Mouse (Mus musculus) liver, adult 2 months (tissue): ENCODE data around the gene Il31ra. TPM values are rescaled to one million over a fixed set of nuclear protein-coding genes. Genes with fewer than 3 reads are reported as not detected.
"Not testable (repeated sequence)": the region's sequence is repeated elsewhere in the genome, so short reads cannot be mapped to it uniquely, and the experiment has no call there.

Source experiments
- DNase-seq: peaks from one replicate; pipeline ENCODE4 v3.0.0-alpha.2; 2011; ENCODE audit warnings: low read depth, low spot score; ENCODE audit errors: extremely low read depth
- H3K27ac ChIP-seq: fragments of 200-500 bp; replicated peaks from 2 replicates; pipeline ENCODE4 v1.5.1; 2012; ENCODE audit warnings: low read depth, mild to moderate bottlenecking, control low read depth, inconsistent platforms, low read length; ENCODE audit not compliant: insufficient read depth
- H3K27me3 ChIP-seq: fragments of 200-500 bp; 2 replicates; pipeline ENCODE4 v1.6.1; 2012; ENCODE audit warnings: mild to moderate bottlenecking, moderate library complexity, low read length, inconsistent platforms; ENCODE audit not compliant: control insufficient read depth, insufficient read depth
- H3K36me3 ChIP-seq: fragments of 200-500 bp; 2 replicates; pipeline ENCODE4 v1.6.1; 2012; ENCODE audit warnings: low read length, inconsistent platforms; ENCODE audit not compliant: control insufficient read depth, insufficient read depth
- H3K4me1 ChIP-seq: fragments of 200-500 bp; 2 replicates; pipeline ENCODE4 v1.6.1; 2011; ENCODE audit warnings: low read length; ENCODE audit not compliant: control insufficient read depth, insufficient read depth
- H3K4me3 ChIP-seq: fragments of 200-500 bp; 2 replicates; pipeline ENCODE4 v1.5.1; 2011; ENCODE audit warnings: low read depth, mild to moderate bottlenecking, control low read depth, low read length, moderate library complexity; ENCODE audit not compliant: insufficient read depth
- H3K79me2 ChIP-seq: fragments of 200-500 bp; 2 replicates; pipeline ENCODE4 v1.6.1; 2012; ENCODE audit warnings: inconsistent platforms, mild to moderate bottlenecking, low read length, moderate library complexity; ENCODE audit not compliant: control insufficient read depth, insufficient read depth
- H3K9ac ChIP-seq: fragments of 200-500 bp; 2 replicates; pipeline ENCODE4 v1.6.1; 2012; ENCODE audit warnings: low read depth, mild to moderate bottlenecking, control low read depth, inconsistent platforms, low read length
- CTCF ChIP-seq: fragments of 200-500 bp; IDR thresholded peaks from 2 replicates; pipeline ENCODE4 v1.5.1; 2011; ENCODE audit warnings: low read depth, low read length, control low read depth
- POLR2A ChIP-seq: fragments of 200-500 bp; IDR thresholded peaks from 2 replicates; pipeline ENCODE4 v1.6.1; 2011; ENCODE audit warnings: low read length, control low read depth; ENCODE audit not compliant: insufficient read depth; ENCODE audit errors: extremely low read depth
- WGBS: fragments of 180-500 bp; shearing (Covaris S2); methylation state at CpG from one replicate; pipeline ENCODE4 v1.1.7; 2018; 5-methylcytosine and 5-hydroxymethylcytosine counted together
- polyA plus RNA-seq: library from polyadenylated mRNA; depleted of rRNA; stranded (reverse); fragments of >200 nt; gene quantifications from 2 replicates; pipeline ENCODE4 v1.2.3, GENCODE M21; 2012; rRNA removed
- total RNA-seq: library from RNA; depleted of rRNA; stranded (reverse); fragments of >200 nt; gene quantifications from 2 replicates; pipeline ENCODE4 v1.2.3, GENCODE M21; 2014; rRNA removed

Il31ra gene
- total RNA-seq (not detected in 2 replicates), polyA plus RNA-seq (not detected in 2 replicates)

- 95% methylated on average over 6 of the region's 8 CpGs for WGBS
- not testable (repeated sequence) for H3K27ac ChIP-seq, H3K4me1 ChIP-seq, H3K27me3 ChIP-seq, H3K4me3 ChIP-seq, DNase-seq, H3K9ac ChIP-seq, H3K79me2 ChIP-seq, H3K36me3 ChIP-seq
Measured at GRCm38 (mm10) chr13:112594260-112594659, at the start of gene Il31ra. Il31ra (minus strand) TSS chr13:112594360.

DNA sequence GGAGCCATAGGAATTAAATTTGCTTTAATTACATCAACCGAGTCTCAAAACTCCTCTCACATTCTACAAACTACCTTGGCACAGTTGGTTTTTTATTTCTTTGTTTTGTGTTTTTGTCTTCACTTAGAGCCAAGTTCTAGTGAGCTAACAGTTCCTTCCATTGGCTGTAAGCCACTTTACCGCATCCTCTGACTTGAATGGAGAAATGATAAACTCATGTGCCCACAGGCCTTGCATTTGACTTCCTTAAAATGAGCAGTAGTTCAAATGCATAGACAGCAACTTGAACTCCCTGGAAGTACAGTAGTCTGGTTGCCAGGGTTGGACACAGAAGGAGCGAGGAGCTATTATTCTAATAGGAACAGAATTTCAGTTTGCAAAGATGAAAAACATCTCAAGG is 48.7 kb upstream of the Il31ra start:
- no peaks in the 10 kb centered on the region for H3K4me1 ChIP-seq
- no peak for DNase-seq
- no peak overlapping the region for H3K4me3 ChIP-seq
- no peaks in the 10 kb centered on the region for H3K27me3 ChIP-seq
- no peaks in the 10 kb centered on the region for H3K79me2 ChIP-seq
- H3K27ac ChIP-seq = no peak overlapping the region
- no peaks in the 10 kb centered on the region for H3K36me3 ChIP-seq
- TF ChIP-seq POLR2A = no peak
- no peak for TF ChIP-seq CTCF
- WGBS = 95% methylated on average over 3 of the region's 3 CpGs
- H3K9ac ChIP-seq = no peak overlapping the region

GRCm38 (mm10) chr13:112639111-112639510 is 45.0 kb upstream of the Il31ra start:
- 88% methylated on average over 4 of the region's 4 CpGs for WGBS
- H3K4me1 ChIP-seq = no peaks in the 10 kb centered on the region
- no peaks in the 10 kb centered on the region for H3K36me3 ChIP-seq
- H3K4me3 ChIP-seq = no peak overlapping the region
- H3K27me3 ChIP-seq = no peaks in the 10 kb centered on the region
- TF ChIP-seq CTCF = no peak
- TF ChIP-seq POLR2A = no peak
- no peak for DNase-seq
- H3K27ac ChIP-seq = no peak overlapping the region
- H3K79me2 ChIP-seq = no peaks in the 10 kb centered on the region
- H3K9ac ChIP-seq = no peak overlapping the region

DNA sequence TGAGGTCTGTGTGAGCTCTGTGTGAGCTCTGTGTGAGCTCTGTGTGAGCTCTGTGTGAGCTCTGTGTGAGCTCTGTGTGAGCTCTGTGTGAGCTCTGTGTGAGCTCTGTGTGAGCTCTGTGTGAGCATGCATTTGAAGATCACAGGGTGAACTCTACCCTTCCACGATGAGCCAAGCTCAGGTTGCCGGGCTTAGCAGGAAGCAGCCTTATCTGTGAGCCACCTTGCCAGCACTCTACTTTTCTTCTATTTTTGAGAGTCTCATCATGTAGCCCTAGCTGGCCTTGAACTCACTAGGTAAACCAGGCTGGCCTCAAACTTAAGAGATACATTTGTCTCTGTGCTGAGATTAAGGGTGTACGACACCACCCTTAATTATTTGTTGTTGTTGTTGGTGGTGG is 42.3 kb upstream of the Il31ra start:
- no peaks in the 10 kb centered on the region for H3K36me3 ChIP-seq
- H3K79me2 ChIP-seq = no peaks in the 10 kb centered on the region
- no peak for TF ChIP-seq CTCF
- no peak for TF ChIP-seq POLR2A
- H3K27ac ChIP-seq = no peak overlapping the region
- H3K27me3 ChIP-seq = no peaks in the 10 kb centered on the region
- H3K4me1 ChIP-seq = no peaks in the 10 kb centered on the region
- no peak overlapping the region for H3K9ac ChIP-seq
- no peak for DNase-seq
- H3K4me3 ChIP-seq = no peak overlapping the region
- 46% methylated on average over 3 of the region's 3 CpGs for WGBS

GRCm38 (mm10) chr13:112635174-112635837 is 41.1 kb upstream of the Il31ra start:
- TF ChIP-seq POLR2A = no peak
- TF ChIP-seq CTCF = no peak
- DNase-seq = no peak
- no peaks in the 10 kb centered on the region for H3K79me2 ChIP-seq
- H3K9ac ChIP-seq = no peak overlapping the region
- no peaks in the 10 kb centered on the region for H3K36me3 ChIP-seq
- 66% methylated on average over 7 of the region's 7 CpGs for WGBS
- H3K27ac ChIP-seq = no peak overlapping the region
- H3K27me3 ChIP-seq = no peaks in the 10 kb centered on the region
- H3K4me1 ChIP-seq = no peaks in the 10 kb centered on the region
- no peak overlapping the region for H3K4me3 ChIP-seq

DNA sequence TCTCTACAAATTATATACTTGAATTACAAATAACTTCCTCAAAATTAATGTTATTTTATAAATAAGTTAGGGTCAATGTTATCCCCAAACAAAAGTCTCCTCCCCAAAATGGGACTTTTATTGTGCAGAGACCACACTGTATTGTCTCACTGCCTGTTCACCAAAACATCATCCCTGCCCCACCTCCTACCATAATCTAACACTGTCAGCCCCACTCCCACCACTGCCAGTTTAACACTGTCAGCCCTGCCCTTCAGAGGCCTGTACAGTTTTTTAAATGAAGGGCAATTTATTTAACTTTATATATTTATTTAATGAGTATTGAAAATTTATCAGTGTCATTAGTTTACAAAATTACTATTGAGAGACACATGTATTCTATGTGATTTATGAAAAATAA is 31.4 kb upstream of the Il31ra start:
- H3K27me3 ChIP-seq = no peaks in the 10 kb centered on the region

More for the DNA sequence above, 31.4 kb upstream of the Il31ra start:
- Histone ChIP-seq H3K36me3 (no peaks in the 10 kb centered on the region), H3K27ac (no peak overlapping the region), H3K9ac (no peak overlapping the region), H3K4me1 (no peaks in the 10 kb centered on the region; the same call in 1 of the 2 replicates), H3K79me2 (no peaks in the 10 kb centered on the region), H3K4me3 (no peak overlapping the region)
- no peak for DNase-seq
- no peak for TF ChIP-seq CTCF
- TF ChIP-seq POLR2A = no peak
